Mouse (Mus musculus) CH12.LX (cell line): ENCODE data around the gene Chst8.

Experiments used
- CHD2 ChIP-seq: IDR thresholded peaks from 2 replicates; pipeline ENCODE4 v1.6.1; 2011; ENCODE audit warnings: low read length, improper control_type of control experiment
- CTCF ChIP-seq, 2 experiments: IDR thresholded peaks in 1 of 2; conservative IDR thresholded peaks in 1 of 2; 2 replicates each; pipeline ENCODE4 v1.5.1; 2011 to 2012; ENCODE audit warnings: low read depth in 2 of 2, low read length in 2 of 2, improper control_type of control experiment in 1 of 2, inconsistent platforms in 1 of 2, mild to moderate bottlenecking in 1 of 2, moderate library complexity in 1 of 2
- MXI1 ChIP-seq: IDR thresholded peaks from 2 replicates; pipeline ENCODE4 v1.6.1; 2011; ENCODE audit warnings: mild to moderate bottlenecking, low read depth, low read length, improper control_type of control experiment
- POLR2A ChIP-seq: IDR thresholded peaks from 2 replicates; pipeline ENCODE4 v1.6.1; 2011; ENCODE audit warnings: low read depth, mild to moderate bottlenecking, improper control_type of control experiment, low read length
- USF1 ChIP-seq: IDR thresholded peaks from 2 replicates; pipeline ENCODE4 v1.6.1; 2014; ENCODE audit warnings: low read depth, mild to moderate bottlenecking, inconsistent platforms, low read length, improper control_type of control experiment
- ZNF384 ChIP-seq: IDR thresholded peaks from 2 replicates; pipeline ENCODE4 v1.6.1; 2012; ENCODE audit warnings: low read depth, low read length, improper control_type of control experiment, inconsistent platforms

DNA sequence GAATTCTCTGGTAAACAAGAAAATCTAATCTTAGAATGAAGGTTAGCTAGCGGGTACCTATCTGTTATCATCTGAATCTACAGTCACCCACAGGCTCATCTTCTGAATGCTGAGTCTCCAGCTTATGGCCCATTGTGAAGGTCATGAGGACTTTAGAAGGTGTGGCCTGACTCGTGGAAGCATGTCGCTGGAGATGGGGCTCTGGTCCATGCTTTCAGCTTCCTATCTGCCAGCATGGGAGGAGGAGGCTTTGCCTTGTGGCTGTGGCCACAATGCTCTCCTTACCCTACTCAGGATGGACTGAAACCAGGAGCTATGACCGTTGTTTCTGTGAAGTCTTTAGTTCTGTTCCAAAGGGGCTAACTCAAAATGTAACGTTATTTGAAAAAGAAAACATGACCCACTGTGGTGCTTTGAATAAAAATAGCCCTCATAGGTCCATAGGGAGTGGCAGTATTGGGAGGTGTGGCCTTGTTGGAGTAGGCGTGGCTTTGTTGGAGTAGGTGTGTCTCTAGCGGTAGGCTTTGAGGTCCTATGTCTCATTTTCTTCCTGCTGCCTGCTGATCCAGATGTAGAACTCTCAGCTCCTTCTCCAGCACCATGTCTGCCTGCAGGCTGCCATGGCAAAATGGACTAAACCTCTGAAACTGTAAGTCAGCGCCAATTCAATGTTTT, 69.0 kb downstream of the Chst8 start:
- TF ChIP-seq POLR2A: no peak
- no peak for TF ChIP-seq MXI1
- no peak for TF ChIP-seq ZNF384
- TF ChIP-seq CTCF (conservative IDR thresholded peaks at IDR 0.05 in 1 of 2, IDR thresholded peaks at IDR 0.05 in 1 of 2; ENCODE audit: low read depth in 2 of 2, low read length in 2 of 2): no peak
- no peak for TF ChIP-seq CHD2
- TF ChIP-seq USF1: no peak
